ENCODE assay signal across 30 mouse cellular contexts in the genomic region with DNA sequence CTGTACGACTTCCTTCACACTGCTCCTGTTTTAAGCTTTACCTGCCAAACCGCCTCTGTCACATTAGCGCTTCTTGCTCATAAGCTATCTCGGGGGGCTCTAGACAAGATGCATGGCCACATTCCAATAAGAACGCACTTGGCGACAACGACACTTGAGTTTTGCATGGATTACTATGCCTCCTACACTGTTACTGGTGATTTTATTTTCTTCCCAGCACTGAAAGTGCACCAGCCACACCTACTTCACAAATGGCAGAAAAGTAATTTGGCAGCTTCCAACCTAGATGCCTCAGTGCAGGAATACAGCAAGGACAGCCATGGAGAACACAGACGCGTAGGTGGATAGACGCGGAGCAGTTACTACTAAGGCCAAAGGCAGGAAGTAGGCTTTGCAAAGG. TPM values are rescaled to one million over a fixed set of nuclear protein-coding genes. Genes with fewer than 3 reads are reported as not detected.
DNase-seq lines count a peak whose midpoint lies in the region; ATAC-seq lines count a peak whose summit lies in the region.
"Had no signal": no experiment of that assay in that cellular context is flagged by ENCODE, and none has a peak within 500 bp of the region (broad histone marks: within the 10 kb centered on the region; RNA-seq: fewer than 3 reads in every experiment).

No protein-coding gene starts in this region.

- 96% methylated on average over 11 of the region's 11 CpGs for WGBS in forebrain, embryonic 14.5 days
- WGBS in forebrain, embryonic 10.5 days: 97% methylated on average over 11 of the region's 11 CpGs

- H3K27ac ChIP-seq in forebrain, embryonic 14.5 days (ENCODE audit: low read depth, low read length): no peak overlapping the region
- H3K27ac ChIP-seq in forebrain, embryonic 10.5 days: no peak overlapping the region
- H3K27ac ChIP-seq: forebrain, embryonic 15.5 days; heart, embryonic 15.5 days; kidney, postnatal 0 days; liver, embryonic 12.5 days; stomach, embryonic 15.5 days had no signal

- H3K9ac ChIP-seq in forebrain, embryonic 14.5 days (ENCODE audit: low read length): no peak overlapping the region
- H3K9ac ChIP-seq: forebrain, embryonic 15.5 days; heart, embryonic 15.5 days; liver, embryonic 12.5 days; liver, postnatal 0 days; stomach, embryonic 15.5 days had no signal

- no peak overlapping the region for H3K4me2 ChIP-seq in forebrain, embryonic 14.5 days (ENCODE audit: low read length)
- H3K4me2 ChIP-seq: forebrain, embryonic 15.5 days; heart, embryonic 15.5 days; liver, embryonic 12.5 days; midbrain, embryonic 11.5 days; stomach, embryonic 15.5 days had no signal

- H3K9me3 ChIP-seq in forebrain, embryonic 14.5 days (replicated peaks; ENCODE audit: control insufficient read depth, low read length): no peaks in the 10 kb centered on the region
- H3K9me3 ChIP-seq in forebrain, embryonic 10.5 days: no peaks in the 10 kb centered on the region
- H3K9me3 ChIP-seq: forebrain, embryonic 15.5 days; heart, embryonic 15.5 days; liver, embryonic 12.5 days; stomach, embryonic 15.5 days had no signal

- no peak overlapping the region for H3K4me3 ChIP-seq in forebrain, embryonic 14.5 days (ENCODE audit: low read depth, low read length)
- no peak overlapping the region for H3K4me3 ChIP-seq in forebrain, embryonic 10.5 days
- H3K4me3 ChIP-seq: forebrain, embryonic 15.5 days; heart, embryonic 15.5 days; liver, embryonic 12.5 days; stomach, embryonic 15.5 days had no signal

- ATAC-seq in forebrain, embryonic 14.5 days: no peak
- ATAC-seq: activated CD4-positive, CD25-positive, alpha-beta regulatory T cell, adult 4 months; forebrain, embryonic 15.5 days; intestine, embryonic 16.5 days; liver, embryonic 12.5 days; liver, postnatal 0 days; midbrain, embryonic 16.5 days had no signal

- peak; percentile 8 for DNase-seq in forebrain, embryonic 14.5 days (ENCODE audit: low spot score)
- no peak for DNase-seq in forebrain, embryonic 10.5 days (ENCODE audit: extremely low spot score, low spot score)
- DNase-seq in layer of hippocampus, adult 8-10 months (ENCODE audit: low spot score in 2 of 2): peak; percentile 7 to 33
- no peak for DNase-seq in layer of hippocampus, postnatal 10 days (ENCODE audit: low spot score in 2 of 2)
- peak; percentile 20 for DNase-seq in right cerebral cortex, adult 18-20 months
- DNase-seq in right cerebral cortex, postnatal 14 days: no peak
- peak; percentile 9 to 29 for DNase-seq in right cerebral cortex, postnatal 36 days (ENCODE audit: low spot score in 2 of 2)
- no peak for DNase-seq in ovary, adult 18-20 months (ENCODE audit: low spot score)
- DNase-seq: adrenal gland, adult 2 months; adrenal gland, postnatal 36 days; cerebellum, adult 8-10 months; cerebellum, postnatal 25 days; gastrocnemius, postnatal 14 days; kidney, adult 8-10 months; kidney, postnatal 4 days; liver, postnatal 0 days; lung, postnatal 36 days; thymus, adult 18-20 months; thymus, postnatal 25 days had no signal

- no peaks in the 10 kb centered on the region for H3K27me3 ChIP-seq in forebrain, embryonic 14.5 days (replicated peaks; ENCODE audit: control insufficient read depth, insufficient read depth, low read length)
- H3K27me3 ChIP-seq in forebrain, embryonic 10.5 days (ENCODE audit: poor library complexity, severe bottlenecking): no peaks in the 10 kb centered on the region
- H3K27me3 ChIP-seq: CH12.LX; forebrain, embryonic 15.5 days; heart, embryonic 15.5 days; liver, embryonic 12.5 days; stomach, embryonic 15.5 days had no signal

- H3K4me1 ChIP-seq in forebrain, embryonic 14.5 days (ENCODE audit: control insufficient read depth, insufficient read depth, low read length): no peaks in the 10 kb centered on the region
- H3K4me1 ChIP-seq in forebrain, embryonic 10.5 days: no peaks in the 10 kb centered on the region
- H3K4me1 ChIP-seq: forebrain, embryonic 15.5 days; heart, embryonic 15.5 days; liver, embryonic 12.5 days; stomach, embryonic 15.5 days had no signal

- H3K36me3 ChIP-seq in forebrain, embryonic 14.5 days (ENCODE audit: control insufficient read depth, insufficient read depth, low read length): no peaks in the 10 kb centered on the region
- H3K36me3 ChIP-seq in forebrain, embryonic 10.5 days (replicated peaks): no peaks in the 10 kb centered on the region
- H3K36me3 ChIP-seq: forebrain, embryonic 15.5 days; heart, embryonic 15.5 days; liver, embryonic 12.5 days; stomach, embryonic 15.5 days had no signal

RNA-seq across cellular contexts. Expression of a gene that starts 12.0 kb away (rescaled TPM):
- 2.8 and 4.6 TPM in 2 replicates for polyA plus RNA-seq in forebrain, embryonic 14.5 days (2014; fragmentation: Nextera tagmentation; extraction: Ambion mirVana)
- 2.0 and 2.9 TPM in 2 replicates for polyA plus RNA-seq in forebrain, embryonic 10.5 days (2016; fragmentation: Nextera tagmentation; extraction: Ambion mirVana)
- 10 to 100 TPM in 2 of 4 experiments, 1 to 10 TPM in 2; 7.1 to 17.0 (median 10.4) TPM for total RNA-seq in layer of hippocampus, adult 8-10 months (2022)
- total RNA-seq in layer of hippocampus, postnatal 10 days (2021): 1 to 10 TPM; 7.1 to 7.6 TPM
- polyA plus RNA-seq: activated CD4-positive, CD25-positive, alpha-beta regulatory T cell, adult 4 months; C2C12 had no signal

Comparison
In these comparisons a context has a peak if more than half of its experiments do, and no peak if none do; other contexts are left out.
1. DNase-seq: peak in forebrain, embryonic 14.5 days (single experiment), layer of hippocampus, adult 8-10 months (2 of 2), right cerebral cortex, adult 18-20 months (single experiment) and right cerebral cortex, postnatal 36 days (2 of 2); none in forebrain, embryonic 10.5 days (single experiment), layer of hippocampus, postnatal 10 days (0 of 2), right cerebral cortex, postnatal 14 days (single experiment) and ovary, adult 18-20 months (single experiment).